Mouse (Mus musculus) embryonic facial prominence, embryonic 12.5 days (tissue): ENCODE measurements around the gene Tex30. TPM values are rescaled to one million over a fixed set of nuclear protein-coding genes. Genes with fewer than 3 reads are reported as not detected.
"Not testable (repeated sequence)": the region's sequence is repeated elsewhere in the genome, so short reads cannot be mapped to it uniquely, and the experiment has no call there.

Source experiments
- ATAC-seq: fragments of 200-750 bp; cut with Nextera tagmentation; 2 replicates; pipeline ENCODE4 v1.8.0; 2017; ENCODE audit not compliant: insufficient number of reproducible peaks, insufficient read depth, low FRiP score, low TSS enrichment
- H3K27ac ChIP-seq: fragments of 300-500 bp; sonication (generic); 2 replicates; pipeline ENCODE4 v1.5.1; 2016; ENCODE audit warnings: mild to moderate bottlenecking
- H3K27me3 ChIP-seq: fragments of 300-500 bp; sonication (generic); 2 replicates; pipeline ENCODE4 v1.6.1; 2016; ENCODE audit warnings: mild to moderate bottlenecking, moderate library complexity
- H3K36me3 ChIP-seq: fragments of 300-500 bp; sonication (generic); 2 replicates; pipeline ENCODE4 v1.6.1; 2016; ENCODE audit warnings: mild to moderate bottlenecking
- H3K4me1 ChIP-seq: fragments of 300-500 bp; sonication (generic); 2 replicates; pipeline ENCODE4 v1.6.1; 2016
- H3K4me2 ChIP-seq: fragments of 300-500 bp; sonication (generic); replicated peaks from 2 replicates; pipeline ENCODE4 v1.6.1; 2016; ENCODE audit warnings: mild to moderate bottlenecking, moderate library complexity
- H3K4me3 ChIP-seq: fragments of 300-500 bp; sonication (generic); 2 replicates; pipeline ENCODE4 v1.5.1; 2016; ENCODE audit warnings: mild to moderate bottlenecking
- H3K9ac ChIP-seq: fragments of 300-500 bp; sonication (generic); 2 replicates; pipeline ENCODE4 v1.6.1; 2016; ENCODE audit warnings: mild to moderate bottlenecking, moderate library complexity
- H3K9me3 ChIP-seq: fragments of 300-500 bp; sonication (generic); 2 replicates; pipeline ENCODE4 v1.6.1; 2016; ENCODE audit warnings: mild to moderate bottlenecking, moderate library complexity
- WGBS: fragments of 180-500 bp; shearing (Covaris S2); methylation state at CpG from one replicate; pipeline ENCODE4 v1.1.7; 2016; 5-methylcytosine and 5-hydroxymethylcytosine counted together
- polyA plus RNA-seq: library from polyadenylated mRNA; unstranded; fragments of >200 nt; fragmentation: Nextera tagmentation; extraction: Ambion mirVana; gene quantifications from 2 replicates; pipeline ENCODE4 v1.2.1, GENCODE M21; 2016

The Tex30 gene
- polyA plus RNA-seq, 1 experiment from 2014 or later: 79.0 TPM

GRCm38 (mm10) chr1:44118239-44119054 lies 16.2 kb upstream of the Tex30 start, which contains the start of the genes Kdelc1 and Bivm:
Gene Kdelc1, minus strand, starts transcription at chr1:44118808.
Gene Bivm, plus strand, starts transcription at chr1:44118957.
- peak within 1 kb of the TSS; percentile 84 for H3K9ac ChIP-seq
- under 1% methylated on average over 39 of the region's 39 CpGs for WGBS
- peak; percentile 98 for ATAC-seq
- peaks cover 8% of the 10 kb centered on the region for H3K4me1 ChIP-seq
- H3K9me3 ChIP-seq: no peaks in the 10 kb centered on the region
- peak within 1 kb of the TSS; percentile 91 for H3K27ac ChIP-seq
- H3K27me3 ChIP-seq: no peaks in the 10 kb centered on the region
- H3K36me3 ChIP-seq: peaks cover 22% of the 10 kb centered on the region
- peak within 1 kb of the TSS; percentile 75 for H3K4me3 ChIP-seq
- H3K4me2 ChIP-seq: peak within 1 kb of the TSS; percentile 79

DNA sequence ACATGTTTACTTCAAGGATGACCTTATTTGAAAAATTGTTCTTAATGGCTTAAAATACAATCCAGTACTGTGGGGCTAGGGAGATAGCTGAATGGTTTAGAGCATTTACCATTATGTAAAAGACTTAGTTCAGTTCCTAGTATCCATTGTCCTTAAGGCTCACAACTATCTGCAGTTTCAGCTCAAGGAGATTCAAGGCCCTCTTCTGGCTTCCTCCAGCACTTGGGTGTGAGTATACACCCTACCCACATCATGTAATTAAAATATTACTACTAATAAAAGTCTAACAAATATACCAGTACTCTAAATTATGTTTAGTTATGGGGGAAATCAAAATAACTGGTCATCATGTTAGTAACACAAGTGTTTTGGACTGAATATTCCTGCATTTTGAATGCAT lies 15.3 kb upstream of the Tex30 start:
- peak overlapping the region; percentile 75 for H3K4me3 ChIP-seq
- no peak overlapping the region for H3K27ac ChIP-seq
- ATAC-seq: no peak
- H3K4me1 ChIP-seq: peaks cover 8% of the 10 kb centered on the region
- H3K36me3 ChIP-seq: peaks cover 26% of the 10 kb centered on the region
- peak overlapping the region; percentile 79 for H3K4me2 ChIP-seq
- H3K27me3 ChIP-seq: no peaks in the 10 kb centered on the region
- no peaks in the 10 kb centered on the region for H3K9me3 ChIP-seq
- H3K9ac ChIP-seq: no peak overlapping the region; the same call in 1 of the 2 replicates

DNA sequence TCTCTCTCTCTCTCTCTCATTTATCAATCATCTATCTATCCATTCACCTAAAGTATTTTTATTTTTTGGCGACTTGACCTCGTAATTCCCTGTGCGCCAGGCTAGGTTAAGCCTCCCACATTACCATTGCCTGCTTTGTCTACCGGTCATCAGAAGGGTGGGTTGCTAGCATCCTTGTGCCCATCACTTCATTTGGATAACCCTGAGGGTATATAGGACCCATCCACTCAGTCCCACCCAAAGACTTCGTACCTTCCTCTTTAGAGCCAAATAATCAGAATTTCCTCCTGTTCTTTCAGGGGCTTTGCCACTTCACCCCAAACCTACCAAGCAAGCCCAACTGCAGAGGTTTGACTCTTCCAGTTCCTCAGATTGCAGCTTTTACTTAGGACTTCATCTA lies 698 bp upstream of the Tex30 start:
- Histone ChIP-seq H3K27me3 (no peaks in the 10 kb centered on the region), H3K9me3 (no peaks in the 10 kb centered on the region), H3K9ac (peak overlapping the region; percentile 75; the same call in 1 of the 2 replicates), H3K4me3 (peak overlapping the region; percentile 86), H3K36me3 (peaks cover 21% of the 10 kb centered on the region), H3K4me1 (peaks cover 4% of the 10 kb centered on the region; the same call in 1 of the 2 replicates), H3K4me2 (peak overlapping the region; percentile 68), H3K27ac (no peak overlapping the region)
- 10% methylated on average over 5 of the region's 5 CpGs for WGBS
- peak; percentile 55; the same call in 1 of the 2 replicates for ATAC-seq

DNA sequence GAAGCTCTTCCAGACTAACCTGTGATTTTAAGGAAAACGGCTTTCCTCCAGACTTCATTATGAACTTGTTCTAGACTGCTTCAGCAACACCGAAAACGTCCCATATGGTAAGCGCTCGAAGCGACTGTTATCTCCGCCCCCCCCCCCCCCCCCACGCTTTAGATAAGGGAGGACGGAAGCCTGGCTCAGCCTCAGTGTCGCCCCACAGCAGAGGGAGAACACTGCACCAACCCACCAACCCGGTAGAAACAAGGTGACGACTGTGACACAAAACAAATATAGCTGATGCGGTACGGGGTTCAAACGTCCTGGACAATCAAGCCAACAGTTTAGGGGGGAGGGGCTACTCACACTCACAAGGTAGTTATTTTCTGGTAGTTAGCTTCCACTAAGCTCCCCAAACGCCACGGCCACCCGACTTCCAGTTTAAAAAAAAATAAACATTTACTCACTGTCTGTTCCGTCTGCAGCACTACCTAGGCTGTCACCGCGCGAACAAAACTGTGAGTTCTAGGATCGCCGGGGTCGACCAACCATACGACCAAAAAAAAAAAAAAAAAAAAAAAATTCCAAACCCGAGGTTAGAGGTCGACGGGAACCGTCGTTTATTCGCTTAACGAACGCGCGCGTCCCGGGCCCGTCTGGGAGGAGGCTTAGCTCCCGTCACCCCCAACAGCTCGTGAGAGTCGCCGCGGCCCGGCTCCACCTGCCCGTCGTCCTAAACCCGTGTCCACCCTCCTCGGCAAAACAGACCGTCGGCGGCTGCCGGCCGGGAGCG lies 604 bp downstream of the Tex30 start:
- Histone ChIP-seq H3K4me3 (peak overlapping the region; percentile 86), H3K36me3 (peaks cover 28% of the 10 kb centered on the region), H3K27me3 (no peaks in the 10 kb centered on the region), H3K4me2 (peak overlapping the region; percentile 68), H3K9me3 (no peaks in the 10 kb centered on the region), H3K9ac (peak overlapping the region; percentile 75), H3K4me1 (peaks cover 4% of the 10 kb centered on the region; the same call in 1 of the 2 replicates), H3K27ac (peak overlapping the region; percentile 90)
- peak; percentile 82 for ATAC-seq
- WGBS: under 1% methylated on average over 53 of the region's 55 CpGs

GRCm38 (mm10) chr1:44064625-44065024 lies 37.6 kb downstream of the Tex30 start:
- no peak for ATAC-seq
- 0% methylated on average over 1 of the region's 1 CpGs for WGBS
- no peak overlapping the region for H3K27ac ChIP-seq

DNA sequence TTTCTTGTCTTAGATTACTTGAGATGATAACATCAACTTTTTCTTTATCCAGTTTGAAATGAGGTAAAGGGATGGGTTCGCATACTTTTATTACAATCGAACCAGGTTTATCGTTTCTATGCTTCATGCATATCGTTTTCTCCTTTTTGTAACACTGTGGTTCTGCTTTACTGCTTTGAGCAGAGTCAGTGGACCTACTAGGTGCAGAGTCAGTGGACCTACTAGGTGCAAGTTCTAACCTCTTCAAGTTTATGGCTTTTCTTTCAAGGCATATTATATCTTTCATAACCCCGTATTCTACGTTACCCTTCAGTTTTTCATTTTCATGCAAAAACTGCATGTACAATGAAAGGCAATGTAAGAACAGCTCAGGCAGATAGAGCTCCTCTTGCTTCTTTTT lies 38.8 kb downstream of the Tex30 start:
- no peak overlapping the region for H3K27ac ChIP-seq
- H3K9me3 ChIP-seq: no peaks in the 10 kb centered on the region
- no peaks in the 10 kb centered on the region for H3K36me3 ChIP-seq
- no peaks in the 10 kb centered on the region for H3K4me1 ChIP-seq
- H3K27me3 ChIP-seq: no peaks in the 10 kb centered on the region
- 93% methylated on average over 6 of the region's 6 CpGs for WGBS
- no peak for ATAC-seq
- no peak overlapping the region for H3K4me3 ChIP-seq
- H3K9ac ChIP-seq: no peak overlapping the region
- H3K4me2 ChIP-seq: no peak overlapping the region

More at GRCm38 (mm10) chr1:44064625-44065024, 37.6 kb downstream of the Tex30 start:
- Histone ChIP-seq H3K4me1 (no peaks in the 10 kb centered on the region), H3K36me3 (no peaks in the 10 kb centered on the region), H3K9me3 (no peaks in the 10 kb centered on the region), H3K27me3 (no peaks in the 10 kb centered on the region), H3K4me2 (no peak overlapping the region), H3K4me3 (no peak overlapping the region), H3K9ac (no peak overlapping the region)

- 93% methylated on average over 2 of the region's 2 CpGs for WGBS
- H3K4me3 ChIP-seq: no peak within 1 kb of the TSS
- H3K27ac ChIP-seq: no peak within 1 kb of the TSS
- no peaks in the 10 kb centered on the region for H3K9me3 ChIP-seq
- no peak for ATAC-seq
- no peaks in the 10 kb centered on the region for H3K27me3 ChIP-seq
- no peak within 1 kb of the TSS for H3K9ac ChIP-seq
- no peak within 1 kb of the TSS for H3K4me2 ChIP-seq
- no peaks in the 10 kb centered on the region for H3K36me3 ChIP-seq
- no peaks in the 10 kb centered on the region for H3K4me1 ChIP-seq
Observed at GRCm38 (mm10) chr1:44061836-44062235, 40.4 kb downstream of the Tex30 start, which contains the start of gene Gm8251. Gene Gm8251, minus strand, starts transcription at chr1:44061936.

DNA sequence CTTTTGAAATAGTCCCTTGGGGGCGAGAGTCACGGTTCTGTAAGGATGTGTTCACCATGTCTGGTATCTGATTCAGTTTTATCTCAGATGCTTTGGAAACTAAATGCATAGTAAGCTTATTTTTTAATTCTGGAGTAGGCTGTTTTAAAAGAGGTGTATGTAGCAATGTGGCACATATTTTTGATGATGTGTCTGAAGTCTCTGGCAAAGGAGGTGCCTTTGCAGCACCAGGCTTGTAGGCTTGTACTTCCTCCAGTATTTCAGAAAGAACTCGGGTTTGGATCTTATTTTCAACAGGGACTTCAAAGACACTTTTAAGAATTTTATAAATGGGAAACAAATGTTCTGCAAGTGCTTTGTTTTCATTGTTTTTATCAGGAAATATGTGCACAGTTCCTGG lies 44.4 kb downstream of the Tex30 start:
- Histone ChIP-seq H3K4me2 (no peak overlapping the region), H3K9ac (no peak overlapping the region), H3K9me3 (no peaks in the 10 kb centered on the region), H3K4me1 (no peaks in the 10 kb centered on the region), H3K4me3 (no peak overlapping the region), H3K27me3 (no peaks in the 10 kb centered on the region), H3K36me3 (no peaks in the 10 kb centered on the region), H3K27ac (no peak overlapping the region)
- WGBS: 76% methylated on average over 3 of the region's 3 CpGs
- no peak for ATAC-seq

DNA sequence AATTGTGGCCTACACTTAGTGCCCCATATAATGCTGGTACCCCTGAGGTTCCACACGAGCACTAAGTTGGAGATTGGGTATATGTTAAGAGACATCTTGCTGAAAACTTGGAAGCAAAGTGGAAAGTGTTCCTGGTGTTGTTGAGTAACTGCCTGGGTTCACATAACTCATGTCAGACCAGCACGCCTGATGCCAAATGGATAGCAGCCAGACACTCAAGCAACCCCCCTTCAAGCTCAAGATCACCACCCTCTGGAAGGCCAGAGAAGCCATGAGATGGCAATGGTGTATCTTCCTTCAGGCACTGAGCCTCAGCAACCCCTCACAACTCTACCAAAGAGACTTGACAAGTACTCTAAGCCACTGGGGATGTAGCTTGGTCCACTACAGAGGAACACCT lies 55.7 kb downstream of the Tex30 start:
- no peak overlapping the region for H3K4me3 ChIP-seq
- no peaks in the 10 kb centered on the region for H3K4me1 ChIP-seq
- no peak overlapping the region for H3K9ac ChIP-seq
- no peak overlapping the region for H3K27ac ChIP-seq
- H3K36me3 ChIP-seq: no peaks in the 10 kb centered on the region
- WGBS: 83% methylated on average over 2 of the region's 2 CpGs
- no peaks in the 10 kb centered on the region for H3K9me3 ChIP-seq
- no peaks in the 10 kb centered on the region for H3K27me3 ChIP-seq
- no peak overlapping the region for H3K4me2 ChIP-seq
- ATAC-seq: no peak

DNA sequence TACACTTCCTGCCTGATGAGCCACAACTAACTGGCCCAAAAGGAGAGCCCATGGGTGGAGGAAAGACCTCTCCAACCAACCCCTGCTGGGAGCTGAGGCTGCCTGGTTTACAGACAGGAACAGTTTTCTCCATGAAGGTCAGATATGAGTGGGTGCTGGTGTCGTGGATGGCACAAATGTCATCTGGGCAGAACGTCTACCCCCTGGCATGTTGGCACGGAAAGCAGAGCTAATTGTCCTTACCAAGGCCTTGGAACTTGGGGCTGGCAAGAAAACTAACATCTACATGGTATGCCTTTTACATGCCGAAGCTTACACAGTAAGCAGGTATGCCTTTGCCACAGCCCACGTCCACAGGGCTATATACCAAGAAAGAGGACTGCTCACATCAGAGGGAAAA lies 56.6 kb downstream of the Tex30 start:
- not testable (repeated sequence) for H3K4me2 ChIP-seq, H3K9ac ChIP-seq, H3K4me3 ChIP-seq, H3K4me1 ChIP-seq, H3K27ac ChIP-seq, H3K9me3 ChIP-seq, H3K27me3 ChIP-seq, H3K36me3 ChIP-seq, ATAC-seq
- WGBS: 89% methylated on average over 5 of the region's 5 CpGs

- WGBS: 4% methylated on average over 6 of the region's 6 CpGs
- Histone ChIP-seq H3K27ac (no peak overlapping the region), H3K36me3 (no peaks in the 10 kb centered on the region), H3K4me2 (peak overlapping the region; percentile 61), H3K9me3 (no peaks in the 10 kb centered on the region), H3K4me3 (peak overlapping the region; percentile 42), H3K27me3 (no peaks in the 10 kb centered on the region), H3K9ac (peak overlapping the region; percentile 49), H3K4me1 (no peaks in the 10 kb centered on the region)
- 0 out of 2 replicates have a peak, but pooled peaks have one; percentile 55 for ATAC-seq
Observed at GRCm38 (mm10) chr1:44042555-44042915, 59.7 kb downstream of the Tex30 start.
